Mouse (Mus musculus): ENCODE measurements around the gene Gpr84.
A peak's percentile ranks its signal among the peaks of the same experiment; 100 is the strongest.

The Gpr84 gene

DNA sequence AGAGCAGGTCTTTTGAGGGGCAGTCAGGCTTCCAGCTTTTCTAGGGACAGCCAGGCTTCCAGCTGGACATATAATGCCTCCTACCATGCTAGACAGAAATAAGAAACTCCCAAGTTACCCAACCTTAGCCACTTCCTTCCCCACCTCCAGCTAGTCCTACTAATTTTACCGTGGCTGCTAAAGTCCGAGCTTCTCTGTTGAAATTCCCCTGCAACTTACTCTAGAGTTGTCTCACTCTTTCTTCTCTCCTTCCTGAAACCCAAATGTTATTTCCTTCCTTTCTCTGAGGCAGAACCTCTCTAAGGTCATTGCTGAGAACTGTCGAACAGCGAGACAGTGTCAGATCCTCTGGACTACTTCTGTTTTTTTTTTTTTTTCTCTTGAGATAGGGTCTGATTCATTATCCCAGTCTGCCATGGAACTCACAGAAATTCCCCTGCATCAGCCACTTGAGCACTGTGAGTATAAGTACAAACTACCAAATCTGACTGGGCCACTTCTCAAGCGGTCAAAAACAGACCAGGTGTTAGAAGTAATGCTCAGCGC lies at the start of gene Gpr84:
TSS of gene Gpr84 (minus strand) at position 248 of the 546 bp plus-strand sequence.
- no peak for DNase-seq (ENCODE audit: low spot score in 2 of 2)

DNA sequence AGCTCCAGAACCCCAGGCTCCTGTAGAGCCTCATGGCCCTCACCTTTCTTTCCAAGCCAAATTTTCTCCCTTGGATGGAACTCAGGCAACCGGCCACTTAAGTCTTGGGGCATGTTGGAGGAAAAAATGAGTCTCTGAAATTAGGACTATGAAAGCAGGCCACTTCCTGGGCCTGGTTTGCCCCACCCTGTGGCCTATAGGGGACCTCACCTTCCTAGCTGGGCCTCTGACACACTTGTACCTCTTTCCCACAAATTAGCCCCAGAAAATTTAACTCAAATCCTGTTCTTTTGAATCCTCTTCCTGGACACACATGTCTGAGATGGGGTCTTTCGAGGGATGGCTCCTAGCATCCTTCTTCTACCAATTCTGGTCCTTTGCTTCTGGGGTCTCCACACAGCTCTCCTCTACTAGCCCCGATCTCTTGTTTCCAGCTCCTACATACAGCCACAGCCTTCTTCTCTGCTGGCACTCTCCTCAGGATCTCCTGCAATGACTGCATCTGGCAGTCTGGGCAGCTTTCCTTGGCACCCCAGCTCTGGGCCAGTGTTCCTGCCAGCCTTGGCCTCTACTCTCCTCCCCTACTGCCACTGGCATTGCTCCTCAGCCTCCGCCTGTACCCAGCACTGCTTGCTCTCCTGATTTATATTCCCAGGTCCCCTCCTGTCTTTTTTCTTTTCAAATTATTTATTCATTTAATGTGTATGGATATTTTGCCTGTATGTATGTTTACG lies 49.6 kb upstream of the Gpr84 start:
- no peak for DNase-seq (ENCODE audit: low spot score in 2 of 2)

DNA sequence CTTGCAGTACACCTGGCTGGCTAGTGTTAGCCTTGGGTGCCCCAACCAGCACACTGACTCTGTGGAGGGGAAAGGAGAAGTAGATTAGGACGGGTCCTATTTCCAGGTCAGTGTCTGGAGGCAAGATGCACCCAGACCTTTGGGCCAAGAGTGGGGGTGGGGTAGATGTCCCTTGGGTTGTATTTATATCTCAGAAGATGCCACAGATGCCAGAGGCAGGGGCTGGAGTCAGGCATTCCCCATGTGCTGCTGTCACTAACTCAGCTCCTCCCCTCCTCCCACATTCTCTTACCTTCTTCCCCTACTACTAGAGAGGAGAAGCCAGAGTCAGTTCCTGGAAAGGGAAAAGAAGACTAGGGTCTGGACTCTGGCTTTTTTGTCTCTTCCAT lies 48.7 kb upstream of the Gpr84 start:
- no peak for DNase-seq (ENCODE audit: low spot score in 2 of 2)

DNA sequence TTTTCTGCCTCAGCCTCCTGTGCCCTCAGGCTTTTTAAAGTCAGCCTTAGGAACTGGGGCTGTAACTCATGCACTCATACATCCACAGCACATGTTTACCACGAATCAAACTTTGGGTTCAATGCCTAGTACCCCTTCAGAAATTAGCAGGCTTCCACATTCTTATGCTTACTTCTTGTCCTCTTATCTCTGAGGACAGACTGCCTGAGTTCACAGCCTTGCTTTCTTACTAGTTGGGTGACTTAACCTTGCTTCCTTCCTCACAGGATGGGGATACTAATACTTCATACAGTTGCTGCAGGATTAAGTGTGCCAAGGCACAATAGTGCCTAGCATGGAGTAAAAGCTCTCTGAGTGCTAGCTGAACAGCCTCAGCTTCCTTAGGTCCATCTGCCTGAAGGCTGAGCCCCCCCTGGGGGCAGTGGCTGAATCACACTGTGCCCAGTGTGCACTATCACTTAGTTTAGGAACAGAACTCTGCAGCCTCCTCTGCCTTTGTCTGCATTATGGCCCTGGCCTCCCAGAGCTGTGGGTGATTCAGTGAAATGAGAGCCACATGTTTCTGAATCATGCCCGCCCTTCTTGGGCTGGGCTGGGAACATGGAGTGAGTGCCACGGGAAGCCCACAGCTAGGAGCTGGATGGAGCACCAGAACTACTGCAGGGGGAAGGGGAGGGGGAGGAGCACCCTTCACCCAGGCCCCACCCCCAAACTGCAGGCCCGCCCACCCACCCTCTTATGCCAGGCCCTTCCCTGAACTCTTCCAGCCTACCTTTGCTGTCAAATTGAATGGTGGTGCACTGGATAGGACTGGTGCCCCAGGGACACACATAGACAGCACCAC lies 48.1 kb upstream of the Gpr84 start:
- no peak for DNase-seq (ENCODE audit: low spot score in 2 of 2)

DNA sequence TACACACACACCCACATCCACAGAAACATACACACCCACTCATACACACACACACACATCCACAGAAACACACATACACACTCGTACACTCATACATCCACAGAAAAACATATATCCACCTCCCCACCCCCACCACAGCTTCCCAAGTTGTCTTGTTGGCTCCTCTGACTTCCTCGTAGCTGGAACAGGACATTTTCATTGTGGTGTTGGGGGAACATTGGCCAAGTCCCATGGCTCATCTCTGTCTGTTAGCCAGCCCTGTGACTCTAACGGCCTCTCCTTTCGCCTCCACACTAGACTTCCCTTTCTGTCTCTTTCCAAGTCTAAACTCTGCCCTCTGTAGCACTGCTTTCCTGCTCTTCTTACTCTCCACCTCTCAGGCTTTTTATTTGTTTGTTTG lies 47.4 kb upstream of the Gpr84 start:
- DNase-seq (ENCODE audit: low spot score in 2 of 2), result no peak

DNA sequence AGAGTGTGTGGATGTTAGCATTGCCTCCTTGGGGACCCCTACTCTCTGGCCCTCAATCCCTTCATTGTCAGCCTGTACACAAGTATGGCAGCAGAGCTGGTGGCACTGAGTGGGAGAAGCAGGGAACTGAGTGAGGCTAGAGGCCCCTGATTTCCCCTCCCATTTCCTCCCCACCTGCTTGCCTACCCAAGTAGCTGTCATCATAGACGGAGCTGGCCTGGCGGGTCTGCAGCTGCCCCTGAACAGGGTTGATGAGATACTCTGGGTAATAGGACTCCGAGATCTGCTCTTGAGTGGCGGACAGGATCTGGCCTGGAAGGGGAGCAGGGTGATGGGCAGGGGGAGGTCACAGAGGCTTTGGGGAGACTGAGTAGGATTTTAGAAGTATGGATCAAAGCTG lies 45.7 kb upstream of the Gpr84 start:
- no peak for DNase-seq (ENCODE audit: low spot score in 2 of 2)

DNA sequence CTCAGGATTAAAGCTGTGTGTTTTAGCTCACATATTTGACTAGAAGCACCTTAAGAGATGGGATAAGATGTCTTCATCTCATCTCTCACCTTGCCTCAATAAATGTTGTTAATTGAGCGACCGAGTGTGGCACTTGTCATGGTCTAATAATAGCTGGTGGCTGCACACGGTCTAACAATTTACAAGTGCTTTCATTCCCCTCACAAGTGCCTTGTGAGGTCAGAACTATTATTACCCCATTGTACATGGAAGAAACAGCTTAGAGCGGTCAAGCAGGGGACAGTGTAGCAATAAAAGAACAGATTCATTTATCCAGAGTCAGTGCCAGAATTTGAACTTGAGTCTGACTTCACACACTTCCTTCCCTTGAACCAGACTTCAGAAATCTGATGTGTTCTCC lies 45.0 kb upstream of the Gpr84 start:
- no peak for DNase-seq (ENCODE audit: low spot score in 2 of 2)

DNA sequence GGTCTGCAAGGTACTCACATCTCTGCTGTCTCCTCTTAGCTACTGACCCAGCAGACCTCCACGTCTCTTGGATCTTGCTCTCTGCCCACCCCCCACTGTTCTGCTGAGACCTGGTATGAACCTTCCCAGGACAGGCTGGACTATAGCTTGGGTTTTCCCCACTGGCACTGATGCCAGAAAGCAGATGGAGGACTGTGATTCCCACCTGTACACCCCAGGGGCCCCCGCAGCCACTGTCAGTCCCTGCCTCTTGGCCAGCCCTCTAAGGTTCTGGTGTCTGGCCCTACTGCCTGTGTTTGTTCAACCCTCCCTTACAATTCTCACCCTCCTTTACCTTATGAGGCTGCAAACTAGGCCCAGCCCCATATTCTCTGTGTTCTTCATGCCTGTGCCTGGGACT lies 44.3 kb upstream of the Gpr84 start:
- DNase-seq (ENCODE audit: low spot score in 2 of 2), result no peak

DNA sequence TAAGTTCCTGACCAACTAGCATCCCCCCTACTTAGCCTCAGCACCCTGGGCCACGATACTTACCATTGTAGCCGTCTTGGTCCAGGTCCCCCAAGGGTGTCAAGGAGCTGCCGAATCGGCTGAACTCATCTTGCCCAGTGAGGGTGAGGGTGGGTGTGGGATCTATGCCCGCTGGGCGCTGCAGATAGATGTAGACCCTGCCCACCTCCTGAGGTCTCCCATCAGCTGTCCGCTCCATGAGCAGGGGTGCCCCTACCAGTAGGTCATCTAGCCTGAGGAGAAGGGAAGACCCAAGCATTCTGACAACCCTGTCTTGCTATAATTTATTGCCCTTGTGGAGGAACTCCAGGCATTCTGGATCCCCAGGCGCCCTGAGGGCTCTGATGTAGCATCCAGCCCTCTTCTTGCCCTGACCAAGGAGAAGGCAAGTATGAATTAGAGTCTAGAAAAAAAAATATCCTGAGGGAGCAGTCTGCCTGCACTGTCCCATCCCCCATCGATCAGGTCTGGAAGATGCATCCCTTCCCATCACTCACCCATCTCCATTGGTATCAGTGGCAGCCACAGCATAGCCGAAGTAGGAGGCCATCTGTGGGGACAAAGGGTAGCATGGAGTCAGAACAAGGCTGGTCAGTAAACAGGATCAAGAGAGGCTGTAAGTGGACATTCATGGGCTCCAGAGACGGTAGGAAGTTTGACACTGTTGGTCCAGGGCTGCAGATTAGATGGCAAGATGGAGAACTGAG lies 43.3 kb upstream of the Gpr84 start:
- DNase-seq (ENCODE audit: low spot score in 2 of 2), result no peak

DNA sequence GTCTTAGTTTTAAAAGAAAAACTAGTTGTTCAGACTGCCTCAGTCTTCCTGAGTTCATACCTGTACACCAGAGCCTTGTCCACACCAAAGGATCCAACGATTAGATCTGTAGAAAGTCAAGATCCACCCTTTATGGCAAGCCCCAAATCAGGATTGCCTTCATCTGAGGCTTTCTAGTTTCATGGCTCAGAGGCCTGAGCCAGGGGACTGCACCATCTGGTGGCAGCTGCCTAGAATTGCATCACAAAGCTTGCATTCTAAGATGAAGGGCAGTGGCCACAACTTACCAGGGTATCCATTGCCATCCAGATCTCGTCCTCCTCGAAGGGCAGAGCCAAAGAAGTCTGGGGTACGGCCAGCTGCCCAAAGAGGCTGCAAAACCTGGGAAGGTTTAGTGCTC lies 42.4 kb upstream of the Gpr84 start:
- DNase-seq (ENCODE audit: low spot score in 2 of 2), result peak; percentile 47 to 79

DNA sequence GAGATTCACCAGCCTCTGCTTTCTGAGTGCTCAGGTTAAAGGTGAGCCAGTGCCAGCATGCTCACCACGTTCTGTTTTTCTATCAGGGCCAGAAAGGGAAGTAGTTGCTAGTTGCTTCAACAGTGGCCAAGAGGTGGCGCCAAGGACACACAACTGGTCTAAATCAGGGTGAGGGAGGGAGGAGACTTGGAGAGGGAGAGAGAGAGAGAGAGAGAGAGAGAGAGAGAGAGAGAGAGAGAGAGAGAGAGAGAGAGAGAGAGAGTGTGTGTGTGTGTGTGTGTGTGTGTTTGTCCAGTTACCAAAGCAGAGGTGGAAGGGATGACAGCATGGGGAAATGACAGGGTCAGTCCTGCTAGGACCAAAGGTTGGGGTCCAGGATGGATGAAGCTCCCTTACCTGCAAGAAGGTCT lies 36.9 kb upstream of the Gpr84 start:
- peak; percentile 65 to 79 for DNase-seq (ENCODE audit: low spot score in 2 of 2)

DNA sequence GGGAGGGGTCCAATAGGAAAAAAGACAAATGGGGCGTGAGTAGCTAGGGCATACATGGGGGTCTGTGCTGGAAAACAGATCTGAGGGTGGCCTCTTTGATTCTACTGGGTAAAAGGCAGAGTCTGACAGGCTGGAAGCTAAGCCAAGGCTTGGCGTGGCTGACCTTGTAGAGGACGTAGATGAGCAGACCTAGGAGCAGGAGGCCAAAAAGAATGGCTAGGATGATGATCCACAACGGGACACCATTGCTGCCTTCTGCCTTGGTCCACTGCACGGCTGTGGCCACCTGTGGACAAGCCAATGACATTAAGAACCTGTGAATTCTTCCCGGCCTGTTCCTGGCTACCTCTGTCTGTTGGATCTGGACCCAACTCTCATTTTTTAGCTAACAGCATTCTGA lies 35.4 kb upstream of the Gpr84 start:
- DNase-seq (ENCODE audit: low spot score in 2 of 2), result no peak

DNA sequence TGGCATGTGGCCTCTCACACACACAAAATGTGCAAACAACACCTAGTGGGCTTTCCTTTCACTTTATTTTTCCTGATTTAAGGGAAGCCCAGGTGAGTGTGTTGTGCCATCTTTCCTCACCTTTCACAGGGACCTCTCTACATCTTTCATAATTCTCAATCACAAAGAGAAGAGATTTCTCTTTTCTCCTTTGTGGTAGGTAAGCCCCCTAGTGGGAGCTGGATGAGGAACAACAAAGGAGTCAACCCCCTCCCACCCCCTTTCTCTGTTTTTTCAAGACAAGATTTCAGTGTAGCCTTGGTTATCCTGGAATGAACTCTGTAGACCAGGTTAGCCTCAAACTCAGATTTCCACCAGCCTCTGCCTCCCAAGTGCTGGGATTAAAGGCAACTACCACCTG lies 33.1 kb upstream of the Gpr84 start:
- no peak for DNase-seq (ENCODE audit: low spot score in 2 of 2)

DNA sequence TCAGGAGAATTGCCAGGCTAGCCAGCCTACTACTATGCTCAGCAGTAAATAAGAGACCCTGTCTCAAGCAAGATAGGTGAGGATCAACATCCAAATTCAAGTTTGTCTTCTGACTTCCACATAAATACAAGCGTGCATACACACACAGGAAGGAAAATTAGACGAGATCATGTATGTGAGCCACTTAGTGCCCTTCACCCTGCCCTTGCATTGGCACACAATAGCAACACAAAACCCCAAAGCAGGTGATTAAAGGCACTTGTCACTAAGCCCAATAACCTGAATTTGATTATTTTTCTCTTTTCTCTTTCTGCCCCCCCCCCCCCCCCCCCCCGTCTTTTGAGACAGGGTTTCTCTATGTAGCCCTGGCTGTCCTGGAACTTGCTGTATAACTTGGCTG lies 32.6 kb upstream of the Gpr84 start:
- DNase-seq (ENCODE audit: low spot score in 2 of 2), result no peak

DNA sequence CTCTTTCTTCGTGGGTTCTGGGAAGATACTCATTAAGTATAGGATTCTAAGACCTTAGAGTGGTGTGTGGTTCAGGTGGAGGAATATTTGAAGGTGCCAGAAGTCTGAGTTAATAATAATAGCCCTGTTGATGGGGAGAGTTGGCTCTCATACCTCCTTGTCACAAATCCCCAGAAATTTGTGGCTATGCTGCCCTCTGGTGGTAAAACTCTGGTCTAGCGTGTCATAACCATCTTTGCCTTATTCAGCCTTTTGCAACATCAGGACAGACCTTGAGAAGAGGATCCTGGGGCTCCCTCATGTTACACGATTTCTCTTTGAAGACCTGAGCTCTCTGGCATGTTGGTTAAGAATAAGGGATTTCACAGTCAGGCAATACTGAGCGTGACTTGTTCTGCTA lies 32.0 kb upstream of the Gpr84 start:
- peak; percentile 75 to 87 for DNase-seq (ENCODE audit: low spot score in 2 of 2)

DNA sequence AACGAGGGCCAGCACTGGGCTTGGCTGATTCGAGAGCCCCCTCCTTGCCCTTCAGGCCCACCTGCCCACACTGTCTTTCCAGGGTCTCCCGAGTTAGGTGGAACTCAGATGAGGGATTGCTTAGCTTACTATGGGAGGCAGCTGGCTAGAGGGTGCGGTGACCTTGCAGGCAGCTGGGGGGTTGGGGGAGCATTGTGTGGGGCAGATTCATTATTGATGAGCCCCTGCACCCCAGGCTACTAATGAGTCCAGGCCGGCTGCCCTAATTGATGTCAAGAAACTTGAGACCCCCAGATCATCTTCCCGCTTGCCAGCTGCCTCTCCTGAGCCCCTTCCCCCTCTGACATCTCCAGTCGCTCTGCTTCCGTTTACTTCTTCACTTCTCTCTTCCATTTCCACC lies 31.1 kb upstream of the Gpr84 start:
- peak in 1 of 2 experiments; percentile 9 for DNase-seq (ENCODE audit: low spot score in 2 of 2)

DNA sequence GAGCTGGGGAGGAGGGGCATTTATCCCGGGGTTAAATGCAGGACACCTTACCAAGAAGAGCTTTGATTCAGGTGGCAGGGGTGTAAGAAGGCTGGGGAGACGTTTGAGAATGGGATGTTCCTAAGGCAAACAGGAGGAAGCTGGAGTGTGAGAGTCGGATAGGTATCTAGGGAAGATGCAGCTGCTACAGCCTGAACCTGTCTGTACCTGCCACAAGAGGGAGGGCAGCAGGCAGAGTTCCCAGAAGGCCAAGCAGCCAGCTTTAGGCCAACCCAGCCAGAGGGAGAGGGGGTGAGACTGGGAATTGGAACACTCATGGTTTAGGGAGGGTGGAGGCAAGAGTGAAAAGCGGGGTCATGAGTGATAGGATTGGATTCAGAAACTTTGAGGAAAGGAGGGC lies 30.4 kb upstream of the Gpr84 start:
- no peak for DNase-seq (ENCODE audit: low spot score in 2 of 2)

DNA sequence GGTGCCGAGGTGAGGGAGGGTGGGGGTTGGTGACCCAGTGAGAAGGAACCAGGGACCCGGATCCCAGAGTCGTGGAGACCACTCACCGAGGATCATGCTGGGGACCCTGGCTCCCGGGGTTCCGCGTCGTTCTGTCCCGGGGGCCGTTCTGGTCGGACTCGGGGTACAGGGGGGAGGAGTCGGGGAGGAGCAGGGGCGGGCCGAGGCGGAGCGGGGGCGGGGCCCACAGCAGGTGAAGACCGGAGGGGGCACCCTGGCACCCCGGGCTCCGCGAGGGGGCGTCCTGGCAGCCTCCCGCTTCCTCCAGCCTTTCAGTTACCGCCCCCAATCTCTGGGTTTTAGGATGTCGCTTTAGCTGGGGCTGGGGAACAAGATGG lies 29.5 kb upstream of the Gpr84 start, which contains the start of gene Zfp385a:
TSS of gene Zfp385a (minus strand) at position 133 of the 377 bp plus-strand sequence.
- DNase-seq (ENCODE audit: low spot score in 2 of 2), result peak; percentile 64 to 86

DNA sequence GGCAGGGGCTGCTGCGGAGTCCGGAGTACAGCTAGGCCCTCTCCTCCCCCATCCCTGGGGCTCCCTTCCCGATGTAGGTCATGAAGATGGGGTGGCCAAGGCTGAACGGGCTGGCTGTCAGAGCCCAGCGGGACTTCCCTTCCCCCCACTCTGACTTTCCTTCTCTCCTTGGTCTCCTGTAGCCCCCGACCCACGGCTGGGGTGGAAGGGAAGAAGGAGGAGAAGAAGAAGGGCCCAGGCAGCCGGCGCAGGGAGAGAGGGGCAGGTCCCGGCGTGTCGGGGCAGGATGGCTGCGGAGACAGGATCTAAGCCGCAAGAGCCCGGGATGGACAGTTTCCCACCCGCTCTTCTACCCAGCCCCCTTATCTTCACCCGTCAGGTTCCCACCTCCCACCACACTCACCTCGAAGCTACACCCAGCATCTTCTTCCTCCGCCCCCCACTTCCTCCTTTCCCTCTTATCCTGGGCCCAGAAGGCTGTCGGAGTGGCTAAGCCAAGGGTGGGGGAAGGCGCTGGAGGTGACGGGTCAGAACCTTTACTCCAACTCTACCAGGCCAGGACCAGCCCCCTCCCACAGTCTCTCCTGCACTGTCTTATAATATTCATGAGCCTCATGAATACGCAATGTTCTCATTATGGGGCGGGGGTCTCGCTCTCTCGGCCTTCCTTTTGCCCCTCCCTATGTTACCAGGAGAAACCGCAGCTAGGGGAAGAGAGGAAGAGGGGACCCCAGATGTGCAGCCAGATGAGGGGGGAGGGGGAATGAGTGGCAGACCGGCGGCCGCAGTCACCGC lies 29.0 kb upstream of the Gpr84 start:
- peak in 1 of 2 experiments; percentile 20 for DNase-seq (ENCODE audit: low spot score in 2 of 2)

DNA sequence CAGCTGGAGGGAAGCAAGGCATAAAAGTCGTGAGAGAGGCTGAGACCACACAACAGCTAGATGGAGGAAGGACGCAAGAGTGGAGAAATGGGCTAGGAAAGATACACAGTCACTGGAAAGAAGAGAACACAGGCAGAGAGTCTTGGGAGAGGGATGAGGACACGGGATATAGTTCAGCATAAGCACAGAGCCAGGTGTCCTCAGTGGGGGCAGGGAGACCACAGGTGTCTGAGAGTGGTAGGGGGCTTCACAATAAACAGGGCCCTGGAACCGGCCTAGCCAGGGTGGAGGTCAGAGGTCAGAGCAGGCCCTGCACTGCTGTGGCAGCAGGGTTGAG lies 28.4 kb upstream of the Gpr84 start:
- DNase-seq (ENCODE audit: low spot score in 2 of 2), result no peak

DNA sequence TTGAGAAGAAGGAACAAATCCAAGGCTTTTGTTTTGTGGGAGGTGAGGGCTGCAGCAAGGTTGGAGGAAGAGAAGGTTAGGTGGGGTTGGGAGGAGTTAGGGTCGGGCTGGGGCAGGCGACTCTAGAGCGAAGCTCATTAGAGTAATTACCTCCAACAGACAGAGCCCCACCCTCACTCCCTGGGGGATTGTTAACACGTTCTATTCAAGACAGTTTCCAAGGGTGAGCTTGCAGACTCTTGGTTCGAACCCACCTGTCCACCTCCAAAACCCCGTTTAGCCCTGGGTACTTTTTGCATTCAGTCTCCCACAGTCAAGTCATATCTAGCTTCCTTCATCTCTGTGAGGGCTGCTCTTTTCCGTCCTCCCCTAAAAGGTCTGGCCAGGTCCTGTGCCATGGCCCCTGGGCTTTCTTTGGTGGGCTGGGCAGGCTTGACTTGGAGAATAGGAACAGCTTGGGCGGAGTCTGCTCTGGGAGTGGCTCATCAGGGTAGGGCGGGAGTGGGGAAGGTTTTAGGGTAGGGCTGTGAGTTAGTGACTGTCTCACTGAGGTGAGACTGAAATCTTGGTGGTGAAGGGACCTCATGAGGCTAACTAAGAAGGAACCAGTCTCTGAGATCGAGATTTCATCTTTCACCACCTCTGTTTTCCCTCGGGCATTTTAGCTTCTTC lies 26.7 kb upstream of the Gpr84 start:
- DNase-seq (ENCODE audit: low spot score in 2 of 2), result no peak
